Mouse (Mus musculus) brain, adult 2 months (tissue): ENCODE results near the gene Cyp2d9.
"Not testable (repeated sequence)": the region's sequence is repeated elsewhere in the genome, so short reads cannot be mapped to it uniquely, and the experiment has no call there.

Experiments used
- DNase-seq: peaks from one replicate; pipeline ENCODE4 v3.0.0; 2011; ENCODE audit warnings: low read depth, low spot score

Cyp2d9 gene

DNA sequence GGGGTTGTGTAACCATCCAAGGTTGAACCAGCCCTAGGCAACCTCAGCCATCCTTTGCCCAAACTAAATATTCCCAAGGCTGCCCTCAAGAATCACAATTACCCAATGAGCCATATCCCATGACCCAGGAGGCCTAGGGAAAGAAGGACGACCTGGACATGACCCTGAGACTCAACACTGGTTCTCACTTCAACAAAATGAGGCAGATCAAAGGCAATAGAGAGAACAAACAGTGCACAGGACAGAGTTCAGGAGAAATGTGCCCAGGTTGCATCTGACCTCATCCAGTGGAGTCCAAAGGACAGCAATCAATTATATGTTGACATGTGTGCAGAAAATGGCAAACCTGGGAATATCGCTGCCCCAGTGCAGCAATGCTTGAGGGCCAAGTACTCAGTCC lies 16.8 kb downstream of the Cyp2d9 start:
- DNase-seq: not testable (repeated sequence)

DNA sequence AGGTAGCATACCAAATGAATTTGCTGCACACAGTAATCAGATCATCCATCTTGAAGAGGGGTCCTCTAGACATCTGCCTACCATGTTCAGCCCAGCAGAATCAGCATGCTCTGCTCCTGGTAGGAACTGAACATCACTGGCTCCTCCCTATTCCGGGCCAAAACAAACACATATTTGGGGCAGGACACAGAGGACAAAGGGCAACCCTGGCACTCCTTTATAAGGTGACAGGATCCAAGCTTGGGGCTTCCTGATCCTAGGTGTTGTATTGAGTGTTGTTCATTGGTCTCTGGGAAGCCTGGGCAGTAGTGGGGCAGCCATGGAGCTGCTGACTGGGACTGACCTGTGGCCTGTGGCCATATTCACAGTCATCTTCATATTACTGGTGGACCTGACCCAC lies 18.9 kb downstream of the Cyp2d9 start:
- not testable (repeated sequence) for DNase-seq

DNA sequence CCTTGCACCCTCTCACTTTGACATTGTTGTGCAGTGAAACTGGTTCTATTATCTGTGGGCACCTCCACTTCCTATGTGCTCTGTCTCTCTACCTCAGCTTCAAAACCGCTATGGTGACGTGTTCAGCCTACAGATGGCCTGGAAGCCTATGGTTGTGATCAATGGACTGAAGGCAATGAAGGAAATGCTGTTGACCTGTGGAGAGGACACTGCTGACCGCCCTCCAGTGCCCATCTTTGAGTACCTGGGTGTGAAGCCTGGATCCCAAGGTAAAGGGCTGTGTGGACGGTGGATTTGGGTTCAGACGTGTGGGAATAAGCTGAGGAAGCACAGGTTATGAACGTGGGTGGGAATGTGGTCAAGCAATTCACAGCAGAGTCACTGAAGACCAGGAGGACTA lies 20.3 kb downstream of the Cyp2d9 start:
- DNase-seq: not testable (repeated sequence)

DNA sequence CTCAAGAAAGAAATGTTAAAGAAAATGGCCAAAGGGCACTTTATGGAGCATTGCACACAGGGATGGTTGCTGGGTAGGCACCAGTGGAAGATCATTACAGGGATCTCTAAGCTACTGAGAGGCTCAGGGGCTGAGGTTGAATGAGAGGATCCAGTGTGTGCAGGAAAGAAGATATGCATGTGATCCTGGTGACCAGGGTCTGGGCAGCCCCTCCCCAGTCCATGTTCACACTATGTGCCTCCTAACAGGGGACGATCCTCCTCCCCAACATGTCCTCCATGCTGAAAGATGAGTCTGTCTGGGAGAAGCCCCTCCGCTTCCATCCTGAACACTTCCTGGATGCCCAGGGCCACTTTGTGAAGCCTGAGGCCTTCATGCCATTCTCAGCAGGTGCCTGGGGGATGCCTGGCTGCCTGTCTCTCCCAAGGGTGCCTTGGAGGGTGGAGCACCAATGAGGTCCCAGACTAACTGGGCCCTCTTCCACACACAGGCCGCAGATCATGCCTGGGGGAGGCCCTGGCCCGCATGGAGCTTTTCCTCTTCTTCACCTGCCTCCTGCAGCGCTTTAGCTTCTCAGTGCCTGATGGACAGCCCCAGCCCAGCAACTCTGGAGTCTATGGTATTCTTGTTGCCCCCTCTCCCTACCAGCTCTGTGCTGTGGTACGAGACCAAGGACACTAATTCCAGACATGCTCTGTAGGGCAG lies 23.0 kb downstream of the Cyp2d9 start:
- not testable (repeated sequence) for DNase-seq

DNA sequence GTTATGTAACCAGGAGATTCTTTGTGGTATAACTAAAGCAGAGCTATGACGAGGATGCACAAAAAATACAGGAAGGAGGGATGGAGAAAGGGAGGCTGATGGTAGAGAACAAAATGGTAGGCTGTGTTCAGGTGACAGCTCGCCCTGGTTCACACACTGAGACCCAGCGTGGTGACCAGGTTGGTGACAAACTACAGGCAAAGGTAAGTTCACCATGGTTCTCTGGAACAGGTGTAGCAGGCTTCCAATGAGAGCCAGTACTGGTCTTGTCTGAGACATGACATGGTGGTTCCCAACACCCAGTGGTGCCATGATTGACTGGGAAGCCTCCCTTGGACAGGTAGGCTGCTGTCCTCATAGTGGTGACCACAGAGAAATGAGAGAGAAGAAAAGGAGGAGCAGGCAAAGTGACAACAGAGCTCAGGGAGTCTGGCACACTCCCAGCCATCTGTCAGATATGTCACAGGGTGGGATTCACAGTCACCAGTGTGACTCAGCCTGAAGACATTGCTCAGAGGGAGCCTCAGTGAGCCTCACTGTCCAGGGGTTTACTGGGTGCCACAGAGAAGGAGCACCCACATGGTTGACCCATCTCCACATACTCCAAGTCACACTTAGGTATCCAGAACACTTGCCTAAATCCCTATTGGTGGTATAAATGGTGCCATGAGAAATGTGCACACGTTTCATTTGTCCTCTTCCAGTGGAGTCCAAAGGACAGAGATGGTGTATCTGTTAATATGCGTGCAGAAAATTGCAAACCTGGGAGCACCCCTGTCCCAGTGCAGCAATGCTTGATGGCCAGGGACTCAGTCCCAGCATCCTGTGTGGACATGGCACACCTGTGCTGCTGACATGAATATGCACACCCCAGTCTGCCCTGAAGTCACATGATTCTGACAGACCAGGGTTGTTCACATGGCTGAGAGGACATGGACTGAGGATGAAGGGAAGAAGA lies 24.1 kb downstream of the Cyp2d9 start:
- no peak for DNase-seq

DNA sequence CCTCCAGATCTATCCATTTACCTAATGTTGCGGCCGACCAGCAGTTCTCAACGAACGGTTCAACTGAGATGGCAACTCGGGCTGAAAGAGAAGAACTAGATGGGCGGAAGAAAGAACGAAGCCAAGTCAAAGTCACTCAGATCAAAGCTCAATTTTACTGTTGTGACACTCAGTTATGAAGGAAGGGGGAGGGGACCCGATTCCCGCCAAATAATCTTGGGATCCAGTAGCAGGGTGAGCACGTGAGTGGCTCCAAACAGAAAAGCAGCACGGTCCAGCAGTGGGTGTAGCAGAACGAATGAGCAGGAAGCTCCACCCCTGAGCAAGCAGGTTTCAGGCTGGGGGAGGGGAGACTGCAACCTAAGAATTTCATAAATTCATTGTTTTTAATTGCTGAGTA lies 26.0 kb downstream of the Cyp2d9 start:
- not testable (repeated sequence) for DNase-seq

DNA sequence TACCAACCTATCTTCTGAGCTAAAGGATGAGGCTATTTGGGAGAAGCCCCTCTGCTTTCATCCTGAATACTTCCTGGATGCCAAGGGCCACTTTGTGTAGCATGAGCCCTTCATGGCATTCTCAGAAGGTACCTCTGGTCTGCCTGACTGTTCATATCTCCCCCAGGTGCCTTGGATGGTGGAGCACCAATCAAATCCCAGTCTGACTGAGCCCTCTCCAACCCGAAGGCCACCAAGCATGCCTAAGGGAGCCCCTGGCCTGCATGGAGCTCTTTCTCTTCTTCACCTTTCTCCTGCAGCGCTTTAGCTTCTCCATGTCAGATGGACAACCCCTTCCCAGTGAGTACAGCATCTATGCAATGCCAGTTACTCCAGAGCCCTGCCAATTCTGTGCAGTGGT lies 31.5 kb downstream of the Cyp2d9 start:
- DNase-seq: no peak

DNA sequence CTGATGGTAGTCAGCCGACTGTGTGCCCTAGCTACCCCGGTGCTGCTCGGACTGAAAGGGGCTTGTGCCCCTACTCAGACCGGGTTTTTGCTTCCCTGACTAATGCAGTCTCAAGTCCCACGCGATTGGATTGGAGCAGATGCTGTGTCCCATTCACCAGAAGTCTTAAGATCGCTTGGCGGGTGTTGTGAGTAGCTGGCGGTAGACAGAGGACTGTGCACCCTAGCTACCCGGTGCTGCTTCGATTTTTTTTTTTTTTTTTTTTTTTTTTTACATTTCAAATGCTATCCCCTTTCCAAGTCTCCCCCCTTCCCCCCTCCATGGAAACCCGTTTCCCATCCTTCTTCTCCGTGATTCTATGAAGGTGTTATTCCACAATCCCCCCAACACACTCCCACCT lies 61.0 kb downstream of the Cyp2d9 start:
- DNase-seq: not testable (repeated sequence)
